Mouse (Mus musculus): ENCODE measurements around the gene Ankrd39.
A peak's percentile ranks its signal among the peaks of the same experiment; 100 is the strongest.

Gene Ankrd39

DNA sequence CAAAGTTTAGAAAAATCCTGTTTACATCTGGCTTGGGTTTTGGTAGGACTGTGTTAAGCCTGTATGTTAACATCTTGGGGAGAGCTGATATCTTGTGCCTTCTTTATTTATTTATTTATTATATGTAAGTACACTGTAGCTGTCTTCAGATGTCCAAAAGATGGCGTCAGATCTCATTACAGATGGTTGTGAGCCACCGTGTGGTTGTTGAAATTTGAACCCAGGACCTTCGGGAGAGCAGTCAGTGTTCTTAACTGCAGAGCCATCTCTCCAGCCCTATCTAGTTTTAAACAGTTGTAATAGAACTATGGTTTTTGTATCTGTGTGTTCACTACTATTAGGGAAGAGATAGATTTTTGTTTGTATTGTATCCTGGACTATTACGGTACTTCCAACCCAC is 18.0 kb downstream of the Ankrd39 start:
- DNase-seq, result no peak

GRCm38 (mm10) chr1:36528351-36528750 is 18.9 kb downstream of the Ankrd39 start:
- no peak for DNase-seq

DNA sequence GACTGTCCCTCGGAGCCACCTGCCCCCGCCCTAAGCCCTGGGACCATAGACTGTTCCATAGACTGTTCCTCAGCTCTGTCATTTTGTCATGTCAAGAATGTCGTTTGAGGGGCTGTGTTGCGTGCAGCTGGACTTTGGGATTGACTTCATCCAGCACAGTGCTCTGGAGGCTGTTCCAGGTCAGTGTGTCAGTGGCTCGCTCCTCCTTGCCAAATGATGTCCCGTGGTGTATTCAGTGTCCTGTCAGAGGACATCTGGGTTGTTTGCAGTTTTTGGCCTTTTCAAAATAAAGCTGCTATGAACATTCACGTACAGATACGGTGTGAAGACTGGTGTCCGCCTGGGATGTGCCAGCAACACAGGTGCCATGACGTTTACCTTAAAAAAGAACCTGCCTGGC is 20.3 kb downstream of the Ankrd39 start:
- DNase-seq, result no peak

- DNase-seq, result no peak
Measured at GRCm38 (mm10) chr1:36525774-36526173, 21.5 kb downstream of the Ankrd39 start.

DNA sequence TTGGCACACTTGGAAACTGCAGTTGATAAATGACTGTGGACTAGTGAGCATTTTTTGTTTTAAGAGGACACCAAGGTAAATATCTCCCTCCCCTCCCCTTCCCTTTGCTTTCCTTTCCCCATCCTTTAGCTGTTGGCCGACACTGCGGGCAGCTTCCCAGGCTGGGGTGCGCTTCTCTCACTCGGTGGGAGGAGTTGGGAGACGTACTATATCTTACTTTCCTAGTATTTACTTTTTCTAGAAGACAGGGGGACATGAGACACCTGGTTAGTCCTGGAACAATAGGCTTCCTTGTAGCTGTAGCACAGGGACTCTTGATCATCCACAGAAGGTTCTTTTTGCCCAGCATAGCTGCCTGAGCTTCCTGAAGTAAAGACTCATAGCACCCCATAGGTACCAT is 23.2 kb downstream of the Ankrd39 start:
- no peak for DNase-seq

DNA sequence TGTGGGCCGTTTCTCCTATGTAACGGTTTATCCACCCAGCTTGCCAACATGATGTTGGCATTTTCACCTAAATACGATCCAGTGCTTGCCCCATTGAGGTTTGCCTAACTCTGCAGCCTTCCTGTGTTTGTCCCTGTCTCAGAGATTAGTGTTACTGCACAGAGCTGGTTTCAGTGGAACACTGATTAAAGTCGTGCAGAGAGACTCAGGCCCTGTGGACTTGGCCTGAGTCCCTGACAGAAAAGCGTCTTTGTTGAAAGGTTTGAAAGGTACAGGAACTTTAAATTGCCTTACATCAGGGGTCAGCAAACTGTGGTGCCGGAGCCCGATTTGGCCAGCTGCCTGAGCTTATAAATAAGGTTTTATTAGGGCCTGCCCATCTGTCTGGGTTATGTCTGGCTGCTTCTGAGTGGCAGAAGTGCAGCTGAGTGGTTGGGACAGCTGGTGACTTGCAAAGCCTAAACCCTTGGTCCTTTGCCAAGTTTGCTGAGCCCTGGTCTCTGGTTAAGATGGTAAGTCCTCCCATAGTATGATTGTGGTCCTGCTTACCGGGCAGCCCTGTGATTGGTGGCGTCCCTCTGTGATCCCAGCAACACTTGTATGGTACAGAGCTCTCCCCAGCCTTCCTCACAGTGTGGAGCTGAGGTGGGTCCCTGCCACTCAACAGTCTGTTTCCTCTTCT is 23.8 kb downstream of the Ankrd39 start:
- no peak for DNase-seq

DNA sequence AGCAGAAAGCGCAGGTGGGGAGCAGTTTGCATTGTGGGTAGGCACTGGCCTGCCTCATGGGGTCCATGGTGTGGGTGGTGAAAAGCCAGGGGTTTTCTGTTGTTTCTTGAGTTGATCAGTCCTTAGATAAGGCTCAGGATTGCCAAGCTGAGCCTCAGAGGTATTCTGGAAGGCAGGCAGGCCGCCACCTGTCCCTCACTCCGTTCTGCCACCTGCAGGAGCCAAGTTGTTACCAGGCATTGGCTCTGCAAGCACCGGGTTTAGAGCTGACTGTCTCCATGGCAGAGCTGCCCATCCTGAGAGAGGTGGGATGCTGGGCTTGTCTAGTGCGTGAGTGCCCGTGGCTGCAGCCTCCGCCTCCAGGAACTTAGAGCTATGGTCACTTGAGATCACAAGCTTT is 25.0 kb downstream of the Ankrd39 start:
- DNase-seq, result no peak

- no peak for DNase-seq
Measured at GRCm38 (mm10) chr1:36519626-36520025, 27.6 kb downstream of the Ankrd39 start.

GRCm38 (mm10) chr1:36518259-36518658 is 29.0 kb downstream of the Ankrd39 start:
- peak in 1 of 2 experiments; percentile 34 for DNase-seq

- peak; percentile 28 to 64 for DNase-seq
Measured at GRCm38 (mm10) chr1:36513718-36514117, 33.5 kb downstream of the Ankrd39 start.

DNA sequence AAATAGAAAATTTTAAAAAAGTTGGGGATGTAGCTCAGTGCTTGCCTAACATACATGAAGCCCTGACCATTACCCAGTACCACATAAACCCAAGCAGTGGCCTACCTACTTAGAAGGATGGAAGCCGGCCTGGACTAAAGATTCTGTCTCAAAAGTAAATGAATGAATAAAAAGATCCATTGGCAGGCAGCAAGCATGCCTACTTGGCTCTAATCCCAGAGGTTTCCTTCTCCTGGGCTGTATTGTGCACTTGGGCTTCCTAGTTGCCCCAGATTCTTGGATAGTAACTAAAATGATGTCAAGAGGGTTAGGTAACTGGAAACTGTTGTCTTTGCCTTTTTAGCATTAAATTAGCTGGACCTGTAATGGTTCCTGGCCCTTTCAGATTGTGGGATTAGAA is 33.9 kb downstream of the Ankrd39 start:
- peak; percentile 35 to 68 for DNase-seq

DNA sequence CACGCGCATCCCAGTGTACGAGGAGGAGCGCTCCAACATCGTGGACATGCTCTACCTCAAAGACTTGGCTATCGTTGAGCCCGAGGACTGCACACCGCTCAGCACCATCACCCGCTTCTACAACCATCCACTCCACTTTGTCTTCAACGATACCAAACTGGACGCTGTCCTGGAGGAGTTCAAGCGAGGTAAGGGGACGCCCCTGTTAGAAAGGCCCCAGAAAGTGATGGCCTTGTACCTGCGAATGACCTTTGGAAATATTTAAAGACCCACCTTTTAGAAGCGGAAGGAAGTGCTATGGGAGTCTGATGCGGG is 34.3 kb downstream of the Ankrd39 start:
- no peak for DNase-seq

DNA sequence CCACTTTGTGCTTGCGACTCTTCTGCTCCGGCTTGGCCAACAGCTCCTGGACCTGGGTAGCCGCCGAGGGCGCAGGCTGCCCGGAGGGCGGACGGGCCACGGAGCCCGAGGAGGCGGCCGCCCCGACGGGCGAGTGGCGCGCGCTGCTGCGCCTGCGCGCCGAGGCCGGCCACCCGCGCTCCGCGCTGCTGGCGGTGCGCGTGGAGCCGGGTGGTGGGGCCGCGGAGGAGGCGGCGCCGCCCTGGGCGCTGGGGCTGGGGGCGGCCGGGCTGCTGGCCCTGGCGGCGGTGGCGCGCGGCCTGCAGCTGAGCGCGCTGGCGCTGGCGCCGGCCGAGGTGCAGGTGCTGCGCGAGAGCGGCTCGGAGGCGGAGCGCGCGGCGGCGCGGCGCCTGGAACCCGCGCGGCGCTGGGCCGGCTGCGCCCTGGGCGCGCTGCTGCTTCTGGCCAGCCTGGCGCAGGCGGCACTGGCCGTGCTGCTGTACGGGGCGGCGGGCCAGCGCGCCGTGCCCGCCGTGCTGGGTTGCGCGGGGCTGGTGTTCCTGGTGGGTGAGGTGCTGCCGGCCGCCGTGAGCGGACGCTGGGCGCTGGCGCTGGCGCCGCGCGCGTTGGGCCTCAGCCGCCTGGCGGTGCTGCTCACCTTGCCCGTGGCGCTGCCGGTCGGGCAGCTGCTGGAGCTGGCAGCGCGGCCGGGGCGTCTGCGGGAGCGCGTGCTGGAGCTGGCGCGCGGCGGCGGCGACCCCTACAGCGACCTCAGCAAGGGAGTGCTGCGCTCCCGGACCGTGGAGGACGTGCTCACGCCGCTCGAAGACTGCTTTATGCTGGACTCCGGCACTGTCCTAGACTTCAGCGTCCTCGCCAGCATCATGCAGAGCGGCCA is 34.9 kb downstream of the Ankrd39 start:
- DNase-seq, result peak; percentile 35 to 61

GRCm38 (mm10) chr1:36511289-36512021 is 35.8 kb downstream of the Ankrd39 start, which contains the start of gene Cnnm3:
Gene Cnnm3, plus strand, starts transcription at chr1:36511867.
- peak; percentile 99 to 100 for DNase-seq

DNA sequence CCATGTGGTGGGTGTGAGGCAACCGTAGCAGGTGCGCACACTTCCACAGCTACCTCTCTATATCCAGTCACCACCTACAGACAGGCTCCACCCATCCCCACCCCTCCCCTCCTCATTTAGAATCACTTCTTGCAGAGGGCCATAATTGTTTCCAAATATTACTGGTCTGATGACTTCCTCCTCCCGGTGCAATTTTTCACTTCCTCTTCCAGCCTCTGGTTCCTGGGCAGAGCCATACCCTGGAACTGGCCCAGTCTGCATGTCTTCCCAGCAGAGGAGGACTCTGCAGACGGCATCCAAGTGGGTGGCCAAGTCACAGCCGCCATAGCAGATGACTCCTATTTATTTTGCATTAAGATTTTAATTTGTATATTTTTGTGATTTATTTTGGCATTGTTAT is 39.0 kb downstream of the Ankrd39 start:
- DNase-seq, result no peak

- DNase-seq, result peak; percentile 79 to 93
Measured at GRCm38 (mm10) chr1:36501261-36501660, 46.0 kb downstream of the Ankrd39 start.

- no peak for DNase-seq
Measured at GRCm38 (mm10) chr1:36497312-36497711, 49.9 kb downstream of the Ankrd39 start.

- peak; percentile 34 to 59 for DNase-seq
Measured at GRCm38 (mm10) chr1:36496719-36497118, 50.5 kb downstream of the Ankrd39 start.

DNA sequence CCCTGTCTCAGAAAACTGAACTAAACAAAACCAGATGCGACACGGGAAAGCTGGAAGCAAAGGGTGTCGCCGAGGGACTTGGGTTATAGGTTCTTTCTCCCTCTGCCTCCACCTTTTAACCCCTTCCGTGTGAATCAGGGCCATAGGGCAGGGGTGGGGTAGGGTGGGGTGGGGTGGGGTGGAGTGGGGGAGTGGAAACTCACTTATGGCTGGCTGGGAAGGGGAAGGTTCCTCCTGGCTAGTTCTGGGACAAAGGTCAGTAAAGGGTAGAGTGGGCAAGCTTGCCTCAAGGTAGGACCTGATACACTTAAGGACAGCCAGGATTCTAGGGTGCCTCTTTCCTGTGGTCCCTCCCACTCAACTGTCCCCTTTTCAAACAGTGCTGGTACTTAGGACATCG is 53.9 kb downstream of the Ankrd39 start:
- DNase-seq, result no peak

DNA sequence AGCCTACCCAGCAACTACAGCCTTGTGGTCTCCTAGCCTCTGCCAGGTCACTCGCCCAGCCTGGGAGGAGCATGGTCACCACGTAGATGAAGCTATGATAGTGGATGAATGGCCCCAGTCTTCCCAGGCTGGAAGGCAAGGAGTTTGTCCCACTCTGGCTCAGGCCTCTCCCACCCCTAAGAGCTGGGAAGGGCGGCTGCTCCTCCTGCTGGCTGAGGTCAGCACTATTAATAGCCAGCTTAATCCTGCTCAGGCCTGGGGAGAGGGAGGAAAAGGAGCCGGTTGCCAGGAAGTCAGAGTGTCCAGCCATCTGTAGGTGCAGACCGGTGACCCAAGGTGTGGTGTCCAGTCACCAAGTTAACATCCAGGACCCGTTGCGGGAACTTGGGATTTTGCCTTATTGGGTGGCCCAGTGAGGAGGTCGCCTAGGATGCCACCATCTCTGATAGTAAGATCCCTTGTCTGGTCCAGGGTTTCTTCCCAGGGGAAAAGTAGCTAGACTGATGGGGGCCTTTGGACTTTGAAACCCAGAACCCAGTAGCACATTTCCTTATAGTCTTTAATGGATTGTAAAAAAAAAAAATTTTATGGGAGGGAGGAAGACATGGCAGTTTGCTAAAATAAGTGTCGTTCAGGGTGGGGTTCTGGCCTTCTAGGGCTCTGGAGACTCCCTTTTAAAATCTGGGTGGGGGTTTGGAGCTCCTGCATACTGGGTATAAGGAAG is 54.7 kb downstream of the Ankrd39 start:
- peak; percentile 78 to 81 for DNase-seq

DNA sequence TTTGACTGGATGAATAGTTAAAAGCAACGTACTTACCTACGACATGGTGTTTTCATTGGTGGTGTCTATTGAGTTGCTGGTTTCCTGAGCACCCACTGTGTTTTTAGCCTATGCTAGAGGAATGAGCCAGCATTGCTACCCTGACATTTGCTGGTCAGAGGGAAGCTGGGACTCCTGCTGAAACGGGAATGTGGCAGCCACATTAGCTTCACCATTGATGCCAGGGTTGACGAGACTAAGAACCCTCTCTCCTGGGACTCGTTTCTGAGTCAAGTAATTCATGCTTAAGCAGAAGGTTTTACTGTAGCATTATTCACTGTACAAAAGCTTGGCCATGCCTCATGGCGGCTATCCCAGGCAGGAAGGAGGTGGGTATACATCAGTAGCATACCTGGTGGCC is 57.6 kb downstream of the Ankrd39 start:
- no peak for DNase-seq

All from kidney, postnatal 36 days (tissue).